ENCODE assay signal across 8 mouse cellular contexts in genomic region chr9:57420321-57421120, GRCm38 (mm10). TPM values are rescaled to one million over a fixed set of nuclear protein-coding genes. Genes with fewer than 3 reads are reported as not detected.
DNase-seq lines count a peak whose midpoint lies in the region; ATAC-seq and TF ChIP-seq lines count a peak whose summit lies in the region.

No protein-coding gene starts in this region.

- DNase-seq in Muller cell, postnatal 12 days (ENCODE audit: inconsistent ontology term): peak; percentile 91
- DNase-seq in cerebellum, postnatal 4 days (ENCODE audit: low spot score in 2 of 2): peak; percentile 49 to 71
- DNase-seq in gastrocnemius, adult 2 months: peak; percentile 95
- peak; percentile 81 for DNase-seq in left cerebral cortex, adult 11 months (ENCODE audit: low spot score)
- DNase-seq in lung, postnatal 14 days: peak; percentile 91
- DNase-seq in right cerebral cortex, postnatal 10 days (ENCODE audit: low spot score in 2 of 2): peak; percentile 93 to 94
- DNase-seq in urinary bladder, postnatal 10 days (ENCODE audit: low spot score): peak; percentile 65

- H3K27me3 ChIP-seq in hindbrain, embryonic 15.5 days: no peaks in the 10 kb centered on the region

- H3K4me3 ChIP-seq in gastrocnemius, adult 2 months: peak overlapping the region; percentile 59
- no peak overlapping the region for H3K4me3 ChIP-seq in hindbrain, embryonic 15.5 days

- peak overlapping the region; percentile 87 for H3K27ac ChIP-seq in gastrocnemius, adult 2 months
- peak overlapping the region; percentile 71 for H3K27ac ChIP-seq in hindbrain, embryonic 15.5 days (replicated peaks)

- H3K4me1 ChIP-seq in hindbrain, embryonic 15.5 days (replicated peaks): peaks cover 26% of the 10 kb centered on the region

- no peak overlapping the region for H3K9ac ChIP-seq in hindbrain, embryonic 15.5 days

- intact Hi-C loops in gastrocnemius, adult 2 months (cut with DNase I): no loop called here

- 52% methylated on average over 20 of the region's 20 CpGs for whole genome bisulfite sequencing in hindbrain, embryonic 15.5 days

- no peaks in the 10 kb centered on the region for H3K36me3 ChIP-seq in hindbrain, embryonic 15.5 days

- peak overlapping the region; percentile 17; the same call in 1 of the 2 replicates for H3K4me2 ChIP-seq in hindbrain, embryonic 15.5 days

- peak; percentile 91 for ATAC-seq in hindbrain, embryonic 15.5 days (ENCODE audit: low FRiP score, low read depth)

- no peaks in the 10 kb centered on the region for H3K9me3 ChIP-seq in hindbrain, embryonic 15.5 days

- TF ChIP-seq CTCF in gastrocnemius, adult 2 months (IDR thresholded peaks at IDR 0.05): no peak

RNA-seq across cellular contexts. Expression of gene Ppcdc, which starts 19.4 kb away (rescaled TPM):
- 1 to 10 TPM; 7.8 to 8.1 TPM for total RNA-seq in gastrocnemius, adult 2 months (2021)
- 20.3 and 21.3 TPM in 2 replicates for polyA plus RNA-seq in hindbrain, embryonic 15.5 days (2015; fragmentation: Nextera tagmentation; extraction: Ambion mirVana)

RNA-seq across cellular contexts. Expression of gene Scamp5, which starts 47.3 kb away (rescaled TPM):
- under 1 TPM; 0.82 to 0.95 TPM for total RNA-seq in gastrocnemius, adult 2 months (2021)
- polyA plus RNA-seq in hindbrain, embryonic 15.5 days (2015; fragmentation: Nextera tagmentation; extraction: Ambion mirVana): 134 and 139 TPM in 2 replicates
